Mouse (Mus musculus) cortical plate, adult 2 months (tissue): ENCODE measurements at regions not wholly inside any gene's neighbourhood (a gene's known extent, or its start where the extent isn't known, plus 50 kb on each side); places are given as distances from the start of the nearest gene placed in this dataset.

Experiments used
- CTCF ChIP-seq: fragments of 200-500 bp; IDR thresholded peaks from 2 replicates; pipeline ENCODE4 v1.5.1; 2011; ENCODE audit warnings: mild to moderate bottlenecking, control low read depth, low read length; ENCODE audit not compliant: insufficient read depth; ENCODE audit errors: extremely low read depth
- POLR2A ChIP-seq: fragments of 200-500 bp; IDR thresholded peaks from 2 replicates; pipeline ENCODE4 v1.6.1; 2011; ENCODE audit warnings: mild to moderate bottlenecking, low read length, control low read depth; ENCODE audit not compliant: insufficient read depth; ENCODE audit errors: extremely low read depth

GRCm38 (mm10) chr2:174563917-174564316, 79.4 kb upstream of the Zfp831 start:
- no peak for TF ChIP-seq CTCF
- TF ChIP-seq POLR2A: no peak
